Mouse (Mus musculus): Measurements from ENCODE around the gene Traf3ip1.

DNA sequence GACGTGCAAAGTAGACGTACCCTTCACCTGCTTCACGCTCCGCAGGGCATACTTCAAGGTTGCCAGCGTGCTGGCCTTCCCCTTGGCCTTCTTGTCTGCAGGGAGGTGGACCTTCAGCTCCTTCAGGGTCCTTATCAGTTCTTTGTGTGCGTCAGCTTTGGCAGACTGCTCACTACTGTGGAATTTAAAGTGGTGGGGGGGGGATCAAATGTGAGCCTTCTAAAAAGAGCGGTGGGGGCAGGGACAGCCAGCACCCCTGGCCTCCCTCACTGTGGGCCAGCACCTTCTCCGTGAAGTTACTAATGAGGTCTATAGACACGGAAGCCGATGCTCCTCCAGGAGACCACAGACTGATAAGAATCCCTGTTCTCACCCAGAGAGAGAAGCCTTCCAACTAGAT is 45.8 kb upstream of the Traf3ip1 start:
- TF ChIP-seq CTCF (IDR thresholded peaks at IDR 0.05; ENCODE audit: low read depth): no peak
- TF ChIP-seq EP300 (IDR thresholded peaks at IDR 0.05; ENCODE audit: low read depth): no peak
